Mouse (Mus musculus) E14TG2a.4 (cell line): ENCODE measurements around the gene Tnni3k.

Experiments used
- CTCF ChIP-seq: conservative IDR thresholded peaks from 2 replicates; pipeline ENCODE4 v1.5.1; 2014; ENCODE audit warnings: low read length
- NANOG ChIP-seq: IDR thresholded peaks from 2 replicates; pipeline ENCODE4 v1.6.1; 2014; ENCODE audit warnings: borderline replicate concordance, low read length, mixed read lengths
- POU5F1 ChIP-seq: IDR thresholded peaks from 2 replicates; pipeline ENCODE4 v1.6.1; 2014; ENCODE audit warnings: low read length, borderline replicate concordance

- TF ChIP-seq CTCF (no peak), POU5F1 (no peak), NANOG (no peak)
These were observed 3.7 kb upstream of the Tnni3k start for GRCm38 (mm10) chr3:155058800-155059448.
